Mouse (Mus musculus): ENCODE measurements at regions not wholly inside any gene's neighbourhood (a gene's known extent, or its start where the extent isn't known, plus 50 kb on each side); places are given as distances from the start of the nearest gene placed in this dataset.

DNA sequence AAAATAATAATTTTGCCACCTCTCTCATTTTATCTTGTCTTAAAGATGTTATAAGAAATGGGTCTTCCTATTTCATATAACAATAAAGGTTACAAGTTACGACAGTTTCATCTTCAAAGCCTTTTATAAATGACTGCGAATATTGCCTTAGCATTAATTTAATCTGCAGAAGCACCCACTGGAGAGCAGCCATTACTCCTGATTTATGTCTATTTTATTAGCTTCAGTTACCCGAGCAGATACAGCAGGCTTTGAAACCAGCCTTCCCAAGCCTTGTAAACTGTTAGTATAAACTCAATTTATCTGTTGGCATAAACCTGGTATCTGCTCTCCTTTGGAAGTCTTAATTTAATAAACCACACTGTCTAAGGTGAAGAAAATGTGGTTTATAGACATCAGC lies 2851.6 kb upstream of the Gm6569 start:
- no peak for DNase-seq (ENCODE audit: low spot score)

GRCm38 (mm10) chr15:70987973-70988570 lies 2846.3 kb upstream of the Gm6569 start:
- no peak for DNase-seq (ENCODE audit: low spot score)

- no peak for DNase-seq (ENCODE audit: low spot score)
Observed at GRCm38 (mm10) chr15:70993397-70993796, 2841.0 kb upstream of the Gm6569 start.

GRCm38 (mm10) chr15:71010362-71010761 lies 2824.0 kb upstream of the Gm6569 start:
- DNase-seq (ENCODE audit: low spot score), result no peak

DNA sequence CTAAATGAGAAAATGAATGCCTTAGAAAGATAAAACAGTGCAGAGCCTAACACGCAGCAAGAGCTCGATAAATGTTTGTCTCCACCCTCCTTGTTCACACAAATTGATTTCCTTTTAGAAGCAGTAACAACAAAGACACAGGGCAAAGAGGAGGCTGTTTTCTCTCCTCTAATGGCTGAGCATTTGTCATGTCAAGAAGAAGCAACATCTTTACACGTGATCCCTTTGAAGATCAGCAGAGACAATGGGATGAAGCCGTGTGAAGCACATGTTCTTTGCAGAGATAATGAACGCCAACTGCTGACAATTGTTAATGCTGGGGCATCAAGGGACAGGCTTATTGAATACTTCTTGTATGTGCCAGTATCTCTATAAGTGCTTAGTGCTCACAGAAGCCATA lies 2823.6 kb upstream of the Gm6569 start:
- DNase-seq (ENCODE audit: low spot score), result peak; percentile 23

- no peak for DNase-seq (ENCODE audit: low spot score)
Observed at GRCm38 (mm10) chr15:71054251-71054852, 2780.0 kb upstream of the Gm6569 start.

DNA sequence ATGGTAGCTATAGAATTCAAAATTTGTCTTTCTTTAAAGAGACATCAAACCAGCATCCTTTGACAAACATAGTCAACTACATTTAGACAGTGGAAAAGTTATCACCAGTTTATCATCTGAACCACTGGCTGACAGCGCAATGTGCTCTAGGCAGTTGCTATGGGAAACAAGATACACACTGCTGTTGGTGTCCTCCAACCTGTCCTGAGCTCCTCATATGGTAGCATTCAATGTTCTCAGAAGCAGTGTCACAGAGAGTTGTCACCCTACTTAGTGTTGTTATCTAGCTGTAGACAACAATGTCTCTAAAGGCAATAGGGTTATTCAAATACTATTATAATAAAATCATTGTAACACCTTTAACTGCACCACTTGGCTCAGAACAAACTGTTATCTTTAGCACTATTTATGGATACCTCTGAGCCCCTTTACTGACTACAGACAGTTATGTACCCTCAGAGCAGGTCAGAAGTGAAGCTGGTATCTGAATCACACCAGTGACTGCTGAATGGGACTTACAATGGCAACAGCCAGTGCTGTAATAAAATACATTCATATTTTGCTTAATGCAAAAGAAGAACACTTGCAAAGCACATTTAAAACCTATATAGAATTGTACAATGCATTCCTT lies 2747.9 kb upstream of the Gm6569 start:
- no peak for DNase-seq (ENCODE audit: low spot score)

DNA sequence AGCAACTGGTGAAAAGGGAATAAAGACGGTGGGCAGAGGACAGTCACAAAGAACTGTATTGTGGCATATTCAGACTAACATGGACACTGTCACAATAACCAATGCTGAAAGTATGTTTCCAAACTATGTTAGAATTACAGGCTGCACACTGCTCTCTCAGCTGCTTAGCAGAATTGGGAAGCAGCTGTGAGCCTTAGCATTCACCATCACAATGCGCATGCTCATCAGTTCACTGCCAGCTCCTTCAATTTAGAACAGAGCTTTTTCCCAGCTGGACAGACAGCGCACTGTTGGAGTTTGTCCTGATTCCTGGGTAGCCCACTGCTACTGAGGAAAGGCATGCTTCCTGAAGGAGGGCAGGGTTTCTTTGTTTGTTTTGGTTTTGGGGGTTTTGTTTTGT lies 2735.2 kb upstream of the Gm6569 start:
- DNase-seq (ENCODE audit: low spot score), result peak; percentile 34

- no peak for DNase-seq (ENCODE audit: low spot score)
Observed at GRCm38 (mm10) chr15:71129802-71130201, 2704.6 kb upstream of the Gm6569 start.

GRCm38 (mm10) chr15:71157680-71158079 lies 2676.7 kb upstream of the Gm6569 start:
- DNase-seq (ENCODE audit: low spot score), result no peak

DNA sequence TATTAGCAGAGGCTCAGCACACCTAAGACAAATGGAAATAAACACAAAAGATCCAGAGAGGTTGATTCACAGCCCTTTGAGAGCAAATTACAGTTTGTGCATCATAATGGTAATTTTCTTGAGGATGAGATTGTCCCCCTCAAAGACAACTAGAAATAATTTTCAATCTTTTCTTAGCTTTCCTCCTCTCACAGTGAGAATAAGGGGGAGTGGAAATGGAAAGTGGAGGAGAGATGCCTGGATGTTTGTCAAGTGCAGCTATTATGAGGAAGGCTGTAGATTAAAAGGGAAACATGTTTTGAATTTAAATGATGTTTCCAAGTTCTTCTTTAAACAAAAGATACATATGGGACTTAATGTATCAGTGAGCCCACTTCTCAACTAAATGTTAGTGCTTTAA lies 2672.3 kb upstream of the Gm6569 start:
- DNase-seq (ENCODE audit: low spot score), result no peak

DNA sequence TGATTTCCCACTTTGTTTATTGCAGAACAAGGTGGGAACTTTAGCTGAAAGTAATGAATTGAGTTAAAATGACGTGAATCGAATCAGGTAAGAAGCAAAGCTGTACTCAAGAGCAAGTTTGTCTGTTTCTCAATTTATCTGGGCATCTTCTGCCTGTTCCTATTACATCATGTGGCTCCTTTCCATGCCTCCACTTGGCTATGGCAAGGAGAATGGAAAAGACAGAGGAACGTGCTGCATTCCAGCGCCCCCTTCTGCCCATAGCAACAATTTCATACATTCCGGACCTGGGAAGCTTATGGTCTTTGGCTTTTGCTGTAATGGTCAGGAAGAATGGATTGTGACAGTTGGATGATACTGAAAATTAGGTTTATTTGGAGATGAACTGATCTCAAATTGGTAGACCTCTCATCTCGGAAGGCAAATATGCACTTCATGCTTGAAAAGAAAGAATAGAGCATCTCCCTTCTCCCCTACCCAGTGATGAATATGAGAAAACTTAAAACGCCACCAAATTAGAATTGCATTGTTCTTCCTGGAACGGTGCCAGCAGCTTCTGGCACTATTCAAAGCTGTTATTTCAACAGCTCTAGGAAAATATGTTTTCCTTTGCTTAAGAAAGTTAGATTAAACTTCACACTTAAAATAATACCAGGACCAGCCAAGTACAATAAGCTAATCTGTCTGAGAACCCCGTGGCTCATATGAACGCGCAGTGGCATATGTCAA lies 2639.2 kb upstream of the Gm6569 start:
- DNase-seq (ENCODE audit: low spot score), result peak; percentile 62

- DNase-seq (ENCODE audit: low spot score), result peak; percentile 82
Observed at GRCm38 (mm10) chr15:71240647-71241351, 2593.6 kb upstream of the Gm6569 start.

- no peak for DNase-seq (ENCODE audit: low spot score)
Observed at GRCm38 (mm10) chr15:71243539-71243938, 2590.8 kb upstream of the Gm6569 start.

DNA sequence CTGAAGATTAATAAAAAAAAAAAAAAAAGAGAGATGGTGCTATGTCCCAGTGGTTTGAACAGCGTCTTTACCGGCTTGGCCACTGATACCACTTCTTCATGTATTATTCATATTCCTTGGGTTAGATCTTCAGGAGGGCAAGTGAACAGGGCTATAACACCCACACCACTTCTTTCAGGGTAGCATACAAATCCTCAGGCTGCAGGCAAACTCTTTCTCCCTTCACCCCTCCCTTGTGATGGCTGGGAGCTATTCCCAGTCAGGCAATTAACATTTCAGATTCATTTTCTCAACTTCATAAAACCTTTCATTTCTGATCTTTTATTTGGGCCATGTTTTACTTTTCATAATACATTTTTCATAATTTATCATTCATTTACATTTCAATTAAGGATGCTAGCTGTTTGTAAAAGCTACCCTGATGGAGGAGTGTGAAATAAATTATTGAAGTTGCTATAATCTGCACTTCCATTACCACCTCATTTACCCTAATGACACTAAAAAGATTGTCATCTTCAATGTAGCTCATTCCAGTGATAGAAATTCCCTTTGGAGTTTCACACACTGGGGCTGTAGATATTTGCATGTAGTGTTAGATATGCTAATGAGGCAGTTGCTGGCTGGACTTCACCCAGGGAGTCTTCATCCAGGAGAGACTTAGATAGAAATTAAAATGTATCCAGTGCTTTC lies 2558.3 kb upstream of the Gm6569 start:
- no peak for DNase-seq (ENCODE audit: low spot score)

- no peak for DNase-seq (ENCODE audit: low spot score)
Observed at GRCm38 (mm10) chr15:71276566-71276912, 2557.8 kb upstream of the Gm6569 start.

DNA sequence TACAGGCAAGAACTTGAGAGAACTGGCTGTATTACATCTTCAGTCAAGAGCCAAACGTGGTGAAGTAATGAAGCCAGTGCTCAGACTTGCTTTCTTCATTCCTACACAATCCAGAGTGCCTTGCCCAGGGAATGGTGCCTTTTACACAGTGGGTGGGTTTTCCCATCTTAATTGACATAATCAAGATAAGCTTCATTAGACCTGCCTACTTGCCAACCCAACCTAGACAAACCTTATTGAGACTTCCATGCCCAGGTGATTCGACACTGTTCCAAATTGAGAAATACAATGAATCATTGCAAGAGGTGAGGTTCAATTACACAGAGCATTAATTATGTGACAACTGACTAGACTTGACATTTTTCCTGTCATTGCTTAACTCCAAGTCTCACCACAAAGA lies 2557.0 kb upstream of the Gm6569 start:
- no peak for DNase-seq (ENCODE audit: low spot score)

DNA sequence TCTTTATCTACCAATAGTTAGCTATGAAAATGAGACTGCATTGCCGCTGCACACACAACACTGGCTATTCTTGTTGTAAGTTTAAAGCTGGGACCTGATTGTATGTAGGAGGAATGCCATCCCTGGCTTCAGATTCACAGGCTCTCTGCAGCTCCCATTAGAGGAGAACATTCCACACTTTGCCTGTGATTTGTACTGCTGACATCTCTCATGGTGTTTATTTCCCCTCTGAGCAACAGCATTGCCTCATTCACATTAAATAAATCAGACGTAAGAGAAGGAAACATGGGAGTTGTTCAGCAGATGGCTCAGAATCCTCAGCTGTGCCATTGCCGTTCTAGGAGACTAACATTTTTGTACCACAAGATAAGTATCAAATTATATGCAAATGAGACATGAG lies 2550.6 kb upstream of the Gm6569 start:
- no peak for DNase-seq (ENCODE audit: low spot score)

GRCm38 (mm10) chr15:71302541-71302940 lies 2531.8 kb upstream of the Gm6569 start:
- no peak for DNase-seq (ENCODE audit: low spot score)

- DNase-seq (ENCODE audit: low spot score), result no peak
Observed at GRCm38 (mm10) chr15:71310230-71310629, 2524.1 kb upstream of the Gm6569 start.

DNA sequence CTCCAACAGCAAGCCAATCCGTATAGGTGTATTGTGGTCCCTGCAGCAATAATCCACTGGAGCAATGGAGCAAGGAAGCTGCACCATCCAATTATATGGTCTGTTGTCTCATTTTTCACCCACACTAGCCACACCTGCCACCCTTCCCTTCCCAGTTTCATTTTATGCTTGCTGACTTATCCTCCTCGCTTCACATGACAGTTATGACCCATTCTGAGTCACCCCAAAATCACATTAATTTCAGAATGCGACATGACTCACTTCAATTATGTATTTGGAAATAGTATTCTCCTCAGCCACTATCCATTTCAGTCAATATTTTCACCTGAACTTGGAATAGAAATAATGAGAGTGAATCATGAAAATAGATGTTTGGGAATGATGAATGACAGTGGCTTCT lies 2507.8 kb upstream of the Gm6569 start:
- DNase-seq (ENCODE audit: low spot score), result no peak
